Comparison of ENCODE assay signal across 28 mouse cellular contexts in genomic region chr10:82758878-82759277, GRCm38 (mm10). TPM values are rescaled to one million over a fixed set of nuclear protein-coding genes. Genes with fewer than 3 reads are reported as not detected.
A peak's percentile ranks its signal among the peaks of the same experiment; 100 is the strongest.
DNase-seq lines count a peak whose midpoint lies in the region; ATAC-seq lines count a peak whose summit lies in the region.
"Had no signal": no experiment of that assay in that cellular context is flagged by ENCODE, and none has a peak within 500 bp of the region (broad histone marks: within the 10 kb centered on the region; RNA-seq: fewer than 3 reads in every experiment).

No protein-coding gene starts in this region.

- H3K9me3 ChIP-seq in forebrain, embryonic 16.5 days (ENCODE audit: control insufficient read depth, low read length): no peaks in the 10 kb centered on the region
- no peaks in the 10 kb centered on the region for H3K9me3 ChIP-seq in forebrain, embryonic 12.5 days
- H3K9me3 ChIP-seq: embryonic facial prominence, embryonic 15.5 days; hindbrain, embryonic 13.5 days; kidney, embryonic 15.5 days; midbrain, embryonic 13.5 days had no signal

- DNase-seq in 416B (ENCODE audit: low read depth): peak; percentile 43
- no peak for DNase-seq in heart, adult 11 months
- DNase-seq: adrenal gland, adult 2 months; adrenal gland, postnatal 36 days; B cell, adult 2 months; cerebellum, adult 18-20 months; cerebellum, postnatal 14 days; gastrocnemius, postnatal 25 days; heart, adult 2 months; heart, postnatal 4 days; kidney, adult 18-20 months; kidney, postnatal 25 days; layer of hippocampus, postnatal 36 days; lung, embryonic 14.5 days; lung, postnatal 36 days; thymus, adult 2 months; thymus, postnatal 4 days had no signal

- H3K4me3 ChIP-seq in forebrain, embryonic 16.5 days (replicated peaks; ENCODE audit: low read length): no peak overlapping the region
- H3K4me3 ChIP-seq in forebrain, embryonic 12.5 days (replicated peaks): no peak overlapping the region
- H3K4me3 ChIP-seq: embryonic facial prominence, embryonic 10.5 days; embryonic facial prominence, embryonic 15.5 days; heart, adult 2 months; heart, embryonic 12.5 days; hindbrain, embryonic 13.5 days; kidney, embryonic 15.5 days; midbrain, embryonic 13.5 days had no signal

- peaks cover 50% of the 10 kb centered on the region for H3K4me1 ChIP-seq in forebrain, embryonic 16.5 days (replicated peaks; ENCODE audit: control insufficient read depth, insufficient read depth, low read length)
- H3K4me1 ChIP-seq in forebrain, embryonic 12.5 days: peaks cover 44% of the 10 kb centered on the region

- ATAC-seq in forebrain, embryonic 16.5 days: no peak
- ATAC-seq in forebrain, embryonic 12.5 days (ENCODE audit: low FRiP score): no peak
- peak; percentile 43 for ATAC-seq in granulocyte monocyte progenitor cell, adult 5-6 weeks (replicated peaks; ENCODE audit: poor library complexity, severe bottlenecking)
- ATAC-seq in megakaryocyte, adult 5-6 weeks (ENCODE audit: poor library complexity, severe bottlenecking): 0 out of 2 replicates have a peak, but pooled peaks have one; percentile 8
- ATAC-seq in monocyte, adult 5-6 weeks (replicated peaks; ENCODE audit: insufficient number of reproducible peaks, low FRiP score, low TSS enrichment, poor library complexity, severe bottlenecking): no peak
- ATAC-seq: midbrain, embryonic 13.5 days had no signal

- peaks cover 30% of the 10 kb centered on the region for H3K36me3 ChIP-seq in forebrain, embryonic 16.5 days (ENCODE audit: control insufficient read depth, insufficient read depth)
- peaks cover 74% of the 10 kb centered on the region for H3K36me3 ChIP-seq in forebrain, embryonic 12.5 days (replicated peaks)

- peak overlapping the region; percentile 50 for H3K27ac ChIP-seq in forebrain, embryonic 16.5 days (ENCODE audit: low read length)
- no peak overlapping the region for H3K27ac ChIP-seq in forebrain, embryonic 12.5 days
- H3K27ac ChIP-seq: embryonic facial prominence, embryonic 10.5 days; embryonic facial prominence, embryonic 15.5 days; heart, adult 2 months; hindbrain, embryonic 13.5 days; kidney, embryonic 15.5 days; midbrain, embryonic 13.5 days had no signal

- peak overlapping the region; percentile 6; the same call in 1 of the 2 replicates for H3K4me2 ChIP-seq in forebrain, embryonic 16.5 days (ENCODE audit: low read length)
- no peak overlapping the region for H3K4me2 ChIP-seq in forebrain, embryonic 12.5 days
- H3K4me2 ChIP-seq: embryonic facial prominence, embryonic 15.5 days; heart, embryonic 12.5 days; hindbrain, embryonic 13.5 days; kidney, embryonic 15.5 days; lung, embryonic 14.5 days; midbrain, embryonic 13.5 days had no signal

- H3K27me3 ChIP-seq in forebrain, embryonic 16.5 days (replicated peaks; ENCODE audit: control insufficient read depth, insufficient read depth, low read length): no peaks in the 10 kb centered on the region
- no peaks in the 10 kb centered on the region for H3K27me3 ChIP-seq in forebrain, embryonic 12.5 days
- H3K27me3 ChIP-seq: embryonic facial prominence, embryonic 15.5 days; heart, embryonic 12.5 days; hindbrain, embryonic 13.5 days; kidney, embryonic 15.5 days; midbrain, embryonic 13.5 days had no signal

- 95% methylated on average over 3 of the region's 3 CpGs for WGBS in forebrain, embryonic 16.5 days
- 97% methylated on average over 3 of the region's 3 CpGs for WGBS in forebrain, embryonic 12.5 days

- no peak overlapping the region for H3K9ac ChIP-seq in forebrain, embryonic 16.5 days (replicated peaks; ENCODE audit: low read depth, low read length)
- H3K9ac ChIP-seq in forebrain, embryonic 12.5 days: no peak overlapping the region
- H3K9ac ChIP-seq: embryonic facial prominence, embryonic 15.5 days; heart, embryonic 12.5 days; hindbrain, embryonic 13.5 days; kidney, embryonic 15.5 days; lung, embryonic 14.5 days; midbrain, embryonic 13.5 days had no signal

RNA-seq across cellular contexts. Expression of gene Nfyb, which starts 5.1 kb away (rescaled TPM):
- 60.1 and 72.9 TPM in 2 replicates for polyA plus RNA-seq in forebrain, embryonic 16.5 days (2015; fragmentation: Nextera tagmentation; extraction: Ambion mirVana)
- 68.7 and 72.8 TPM in 2 replicates for polyA plus RNA-seq in forebrain, embryonic 12.5 days (2016; fragmentation: Nextera tagmentation; extraction: Ambion mirVana)
- 27.2 and 41.6 TPM in 2 replicates for total RNA-seq in granulocyte monocyte progenitor cell, adult 5-6 weeks (2014; fragmentation: Nextera tagmentation)
- total RNA-seq in granulocyte monocyte progenitor cell, adult 5-6 weeks (2017): 68.1 and 75.2 TPM in 2 replicates
- total RNA-seq in megakaryocyte, adult 5-6 weeks (2015): 34.9 and 48.3 TPM in 2 replicates
- total RNA-seq in megakaryocyte, adult 5-6 weeks (2017): 71.7 and 77.4 TPM in 2 replicates
- 66.8 to 95.1 TPM (median 91.5 TPM) in 3 replicates for total RNA-seq in monocyte, adult 5-6 weeks (2017)

Comparison
In these comparisons a context has a peak if more than half of its experiments do, and no peak if none do; other contexts are left out.
1. ATAC-seq: peak in granulocyte monocyte progenitor cell, adult 5-6 weeks (single experiment) and megakaryocyte, adult 5-6 weeks (single experiment); none in forebrain, embryonic 16.5 days (single experiment), forebrain, embryonic 12.5 days (single experiment) and monocyte, adult 5-6 weeks (single experiment).